Mouse (Mus musculus) fat pad, adult 2 months (tissue): ENCODE results near the gene Gm10058.
"Not testable (repeated sequence)": the region's sequence is repeated elsewhere in the genome, so short reads cannot be mapped to it uniquely, and the experiment has no call there.

Experiments used
- DNase-seq: peaks from one replicate; pipeline ENCODE4 v3.0.0-alpha.2; 2011; ENCODE audit warnings: low read depth, low spot score; ENCODE audit errors: extremely low read depth

Gm10058 gene

DNA sequence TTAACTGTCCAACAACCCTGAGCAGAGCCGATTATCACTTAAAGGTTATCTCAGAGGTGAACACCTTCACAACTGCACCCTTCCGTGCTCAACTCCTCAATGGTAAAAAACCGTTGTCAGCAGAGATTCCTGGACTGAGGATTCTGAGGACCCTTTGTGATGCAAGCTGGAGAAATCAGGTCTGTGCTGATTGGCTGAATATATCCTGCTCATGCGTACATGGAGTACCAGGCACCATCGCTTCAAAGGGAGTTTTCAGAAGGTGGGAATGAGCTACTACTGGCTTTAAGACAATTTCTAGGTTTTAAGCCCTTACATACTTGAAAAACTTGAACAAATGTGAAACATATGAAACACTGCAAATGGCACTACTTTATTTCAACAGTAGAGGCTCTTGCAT, at the start of gene Gm10058:
Gene Gm10058 (minus strand): TSS at position 101 of the 400 bp plus-strand sequence.
- DNase-seq, result not testable (repeated sequence)
